Mouse (Mus musculus) heart, embryonic 12.5 days (tissue): ENCODE results near the gene Pigs. TPM values are rescaled to one million over a fixed set of nuclear protein-coding genes. Genes with fewer than 3 reads are reported as not detected.

Experiments
- ATAC-seq: fragments of 200-750 bp; cut with Nextera tagmentation; 2 replicates; pipeline ENCODE4 v1.8.0; 2017; ENCODE audit warnings: moderate TSS enrichment, moderate library complexity; ENCODE audit not compliant: insufficient number of reproducible peaks, low FRiP score
- H3K27ac ChIP-seq: fragments of 300-500 bp; sonication (generic); 2 replicates; pipeline ENCODE4 v1.5.1; 2016; ENCODE audit warnings: mild to moderate bottlenecking, moderate library complexity; ENCODE audit not compliant: poor library complexity, severe bottlenecking
- H3K27me3 ChIP-seq: fragments of 300-500 bp; sonication (generic); replicated peaks from 2 replicates; pipeline ENCODE4 v1.6.1; 2016; ENCODE audit warnings: mild to moderate bottlenecking, moderate library complexity
- H3K36me3 ChIP-seq: fragments of 300-500 bp; sonication (generic); 2 replicates; pipeline ENCODE4 v1.6.1; 2016; ENCODE audit warnings: mild to moderate bottlenecking, moderate library complexity
- H3K4me1 ChIP-seq: fragments of 300-500 bp; sonication (generic); replicated peaks from 2 replicates; pipeline ENCODE4 v1.6.1; 2016; ENCODE audit warnings: mild to moderate bottlenecking
- H3K4me2 ChIP-seq: fragments of 300-500 bp; sonication (generic); 2 replicates; pipeline ENCODE4 v1.6.1; 2016; ENCODE audit warnings: mild to moderate bottlenecking, moderate library complexity
- H3K4me3 ChIP-seq: fragments of 300-500 bp; sonication (generic); 2 replicates; pipeline ENCODE4 v1.5.1; 2016; ENCODE audit warnings: mild to moderate bottlenecking
- H3K9ac ChIP-seq: fragments of 300-500 bp; sonication (generic); 2 replicates; pipeline ENCODE4 v1.6.1; 2016; ENCODE audit warnings: mild to moderate bottlenecking, moderate library complexity
- H3K9me3 ChIP-seq: fragments of 300-500 bp; sonication (generic); replicated peaks from 2 replicates; pipeline ENCODE4 v1.6.1; 2016; ENCODE audit warnings: mild to moderate bottlenecking, moderate library complexity
- WGBS: fragments of 180-500 bp; shearing (Covaris S2); methylation state at CpG from one replicate; pipeline ENCODE4 v1.1.7; 2016; 5-methylcytosine and 5-hydroxymethylcytosine counted together
- polyA plus RNA-seq: library from polyadenylated mRNA; unstranded; fragments of >200 nt; fragmentation: Nextera tagmentation; extraction: Ambion mirVana; gene quantifications from 2 replicates; pipeline ENCODE4 v1.2.1, GENCODE M21; 2016

The Pigs gene
- polyA plus RNA-seq, 1 experiment from 2014 or later: 75.6 TPM

DNA sequence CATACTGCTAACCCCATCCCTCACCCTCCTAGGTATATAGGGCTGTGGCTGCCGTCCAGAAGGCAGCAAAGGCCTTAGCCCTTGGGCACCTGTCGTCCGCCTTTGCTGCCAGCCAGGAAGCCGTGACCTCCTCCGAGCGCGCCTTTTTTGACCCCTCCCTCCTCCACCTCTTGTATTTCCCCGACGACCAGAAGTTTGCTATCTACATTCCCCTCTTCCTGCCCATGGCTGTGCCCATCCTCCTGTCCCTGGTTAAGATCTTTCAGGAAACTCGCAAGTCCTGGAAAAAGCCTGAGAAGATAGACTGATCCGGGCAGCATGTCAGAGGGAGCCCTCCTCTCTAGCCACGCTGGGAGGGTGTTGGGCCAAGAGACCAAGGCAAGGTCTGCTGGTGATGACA, 13.5 kb downstream of the Pigs start:
- H3K4me2 ChIP-seq: no peak overlapping the region
- no peak overlapping the region for H3K4me3 ChIP-seq
- peaks cover 30% of the 10 kb centered on the region for H3K36me3 ChIP-seq
- no peak overlapping the region for H3K27ac ChIP-seq
- no peaks in the 10 kb centered on the region for H3K27me3 ChIP-seq
- WGBS: 60% methylated on average over 12 of the region's 12 CpGs
- no peaks in the 10 kb centered on the region for H3K9me3 ChIP-seq
- no peak for ATAC-seq
- H3K4me1 ChIP-seq: peaks cover 39% of the 10 kb centered on the region
- no peak overlapping the region for H3K9ac ChIP-seq

GRCm38 (mm10) chr11:78343381-78344327, 15.4 kb downstream of the Pigs start, which contains the start of gene Unc119:
Unc119 (plus strand) TSS chr11:78343482.
- Histone ChIP-seq H3K9ac (peak within 1 kb of the TSS; percentile 89), H3K4me2 (peak within 1 kb of the TSS; percentile 93)

DNA sequence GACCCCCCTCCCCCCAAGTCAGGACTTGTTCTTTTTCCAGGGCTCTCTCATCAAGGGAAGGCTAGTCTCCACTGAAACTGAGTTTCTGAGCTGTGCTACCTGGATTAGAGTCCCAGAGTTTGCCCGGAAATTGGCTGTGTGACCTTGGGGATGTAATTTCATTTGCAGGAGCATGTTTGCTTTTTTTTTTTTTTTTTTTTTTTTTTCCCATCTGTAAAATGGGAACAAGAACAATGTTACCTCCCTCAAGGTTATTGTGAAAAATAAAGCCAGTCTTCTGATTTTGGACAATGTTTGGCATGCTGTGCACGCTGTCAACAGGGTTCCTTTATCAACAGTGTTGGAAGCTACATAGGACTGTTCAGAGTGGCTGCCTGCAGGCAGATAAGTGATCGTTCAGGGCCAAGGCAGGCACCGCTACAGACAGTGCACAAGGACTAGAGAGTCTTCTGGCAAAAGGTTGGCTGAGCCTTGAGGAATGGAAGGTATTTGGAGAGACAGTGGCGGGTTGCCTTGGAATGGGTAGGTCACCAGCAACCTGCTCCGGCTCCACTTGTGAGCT, 16.2 kb downstream of the Pigs start:
- no peaks in the 10 kb centered on the region for H3K9me3 ChIP-seq
- peak overlapping the region; percentile 73 for H3K27ac ChIP-seq
- peaks cover 24% of the 10 kb centered on the region for H3K36me3 ChIP-seq
- H3K4me1 ChIP-seq: peaks cover 46% of the 10 kb centered on the region
- H3K9ac ChIP-seq: peak overlapping the region; percentile 89
- 31% methylated on average over 6 of the region's 6 CpGs for WGBS
- H3K27me3 ChIP-seq: no peaks in the 10 kb centered on the region
- H3K4me3 ChIP-seq: peak overlapping the region; percentile 82
- peak overlapping the region; percentile 93 for H3K4me2 ChIP-seq
- no peak for ATAC-seq

More at GRCm38 (mm10) chr11:78343381-78344327, 15.4 kb downstream of the Pigs start, which contains the start of gene Unc119:
- Histone ChIP-seq H3K4me3 (peak within 1 kb of the TSS; percentile 82), H3K4me1 (peaks cover 41% of the 10 kb centered on the region), H3K27ac (peak within 1 kb of the TSS; percentile 73), H3K9me3 (no peaks in the 10 kb centered on the region), H3K27me3 (no peaks in the 10 kb centered on the region), H3K36me3 (peaks cover 27% of the 10 kb centered on the region)
- under 1% methylated on average over 64 of the region's 66 CpGs for WGBS
- ATAC-seq: peak; percentile 88

- ATAC-seq: no peak
- H3K36me3 ChIP-seq: peaks cover 18% of the 10 kb centered on the region
- H3K9ac ChIP-seq: peak overlapping the region; percentile 35
- peaks cover 53% of the 10 kb centered on the region for H3K4me1 ChIP-seq
- peak overlapping the region; percentile 73 for H3K27ac ChIP-seq
- WGBS: 24% methylated on average over 8 of the region's 8 CpGs
- no peaks in the 10 kb centered on the region for H3K9me3 ChIP-seq
- H3K4me2 ChIP-seq: peak overlapping the region; percentile 93
- H3K4me3 ChIP-seq: peak overlapping the region; percentile 9; the same call in 1 of the 2 replicates
- H3K27me3 ChIP-seq: no peaks in the 10 kb centered on the region
Observed at GRCm38 (mm10) chr11:78344890-78345715, 16.9 kb downstream of the Pigs start.

GRCm38 (mm10) chr11:78345801-78346200, 17.6 kb downstream of the Pigs start:
- no peaks in the 10 kb centered on the region for H3K9me3 ChIP-seq
- no peak for ATAC-seq
- no peak overlapping the region for H3K4me3 ChIP-seq
- peaks cover 54% of the 10 kb centered on the region for H3K4me1 ChIP-seq
- H3K9ac ChIP-seq: peak overlapping the region; percentile 35
- WGBS: 61% methylated on average over 7 of the region's 7 CpGs
- peak overlapping the region; percentile 93; the same call in 1 of the 2 replicates for H3K4me2 ChIP-seq
- peak overlapping the region; percentile 73; the same call in 1 of the 2 replicates for H3K27ac ChIP-seq
- no peaks in the 10 kb centered on the region for H3K27me3 ChIP-seq
- peaks cover 16% of the 10 kb centered on the region for H3K36me3 ChIP-seq

- no peaks in the 10 kb centered on the region for H3K27me3 ChIP-seq
- H3K27ac ChIP-seq: no peak overlapping the region
- H3K4me3 ChIP-seq: no peak overlapping the region
- peaks cover 16% of the 10 kb centered on the region for H3K36me3 ChIP-seq
- no peak overlapping the region for H3K4me2 ChIP-seq
- peaks cover 52% of the 10 kb centered on the region for H3K4me1 ChIP-seq
- WGBS: 83% methylated on average over 6 of the region's 6 CpGs
- no peak for ATAC-seq
- no peak overlapping the region for H3K9ac ChIP-seq
- H3K9me3 ChIP-seq: no peaks in the 10 kb centered on the region
Observed at GRCm38 (mm10) chr11:78346326-78347069, 18.3 kb downstream of the Pigs start.

DNA sequence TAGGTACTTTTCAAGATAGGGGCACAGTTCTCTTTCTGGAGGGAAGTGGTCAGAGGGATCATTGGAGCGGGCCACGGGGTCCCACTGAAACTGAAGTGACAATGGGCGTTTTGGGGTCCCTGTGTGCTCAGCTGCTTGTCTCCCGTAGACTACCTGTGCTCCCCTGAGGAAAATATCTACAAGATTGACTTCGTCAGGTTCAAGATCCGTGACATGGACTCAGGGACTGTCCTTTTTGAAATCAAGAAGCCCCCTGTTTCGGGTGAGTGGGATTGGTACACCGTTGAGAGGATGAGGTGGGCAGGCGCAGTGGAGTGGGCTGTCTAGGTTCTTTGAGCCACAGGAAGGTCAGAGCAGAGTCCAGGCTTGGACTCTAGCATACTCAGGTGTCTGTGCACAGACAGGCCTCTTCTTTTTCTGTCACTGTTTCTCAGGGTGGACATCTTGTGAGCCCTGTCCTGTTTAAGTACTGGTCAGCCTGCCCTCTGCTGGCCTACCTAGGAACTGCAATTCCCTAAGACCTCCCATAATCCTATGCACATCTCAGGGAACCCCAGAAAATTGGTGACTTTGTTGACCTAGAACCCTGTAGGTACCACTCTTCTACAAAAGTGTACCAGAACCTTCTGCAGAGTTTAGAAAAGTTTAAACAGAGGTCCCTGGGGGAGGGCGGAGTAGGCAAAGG, 19.0 kb downstream of the Pigs start:
- no peak for ATAC-seq
- Histone ChIP-seq H3K27ac (no peak overlapping the region), H3K4me2 (no peak overlapping the region), H3K9me3 (no peaks in the 10 kb centered on the region), H3K27me3 (no peaks in the 10 kb centered on the region), H3K4me3 (no peak overlapping the region), H3K4me1 (peaks cover 48% of the 10 kb centered on the region), H3K9ac (no peak overlapping the region), H3K36me3 (peaks cover 16% of the 10 kb centered on the region)
- WGBS: 86% methylated on average over 10 of the region's 10 CpGs

DNA sequence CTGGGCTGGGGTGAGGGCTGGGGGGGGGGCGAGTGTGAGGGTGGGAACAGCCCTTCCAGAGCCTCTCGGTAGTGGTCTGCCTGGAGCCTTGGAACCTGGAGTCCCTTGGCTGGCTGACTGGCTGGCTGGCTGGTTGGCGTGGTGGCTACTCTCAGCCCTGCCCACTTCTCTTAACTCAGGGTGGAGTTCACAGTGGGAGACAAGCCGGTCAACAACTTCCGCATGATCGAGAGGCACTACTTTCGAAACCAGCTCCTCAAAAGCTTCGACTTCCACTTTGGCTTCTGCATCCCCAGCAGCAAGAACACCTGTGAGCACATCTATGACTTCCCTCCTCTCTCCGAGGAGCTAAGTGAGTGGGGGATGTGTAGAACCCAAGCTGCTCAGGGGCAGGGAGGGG, 19.7 kb downstream of the Pigs start:
- H3K27me3 ChIP-seq: no peaks in the 10 kb centered on the region
- ATAC-seq: no peak
- peaks cover 16% of the 10 kb centered on the region for H3K36me3 ChIP-seq
- no peak overlapping the region for H3K27ac ChIP-seq
- no peaks in the 10 kb centered on the region for H3K9me3 ChIP-seq
- no peak overlapping the region for H3K9ac ChIP-seq
- 77% methylated on average over 9 of the region's 9 CpGs for WGBS
- peaks cover 46% of the 10 kb centered on the region for H3K4me1 ChIP-seq
- H3K4me2 ChIP-seq: no peak overlapping the region
- no peak overlapping the region for H3K4me3 ChIP-seq

DNA sequence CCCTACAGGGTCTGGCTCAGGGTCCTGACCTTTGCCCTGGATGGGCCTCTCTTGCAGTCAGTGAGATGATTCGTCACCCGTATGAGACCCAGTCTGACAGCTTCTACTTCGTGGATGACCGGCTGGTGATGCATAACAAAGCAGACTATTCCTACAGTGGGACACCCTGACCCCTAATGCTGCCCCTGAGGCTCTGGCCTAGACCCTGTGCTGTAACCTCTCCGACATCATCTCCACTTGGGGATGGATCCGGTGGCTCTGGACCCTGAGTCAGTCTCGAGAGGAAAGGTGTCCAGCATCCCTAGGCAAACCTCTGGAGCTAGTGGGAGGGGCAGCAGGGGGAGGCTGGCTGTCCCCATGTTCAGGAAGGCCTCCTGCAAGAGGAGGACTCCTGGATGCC, 20.3 kb downstream of the Pigs start:
- 54% methylated on average over 7 of the region's 7 CpGs for WGBS
- Histone ChIP-seq H3K27me3 (no peaks in the 10 kb centered on the region), H3K4me1 (peaks cover 44% of the 10 kb centered on the region), H3K27ac (no peak overlapping the region), H3K9me3 (no peaks in the 10 kb centered on the region), H3K4me3 (no peak overlapping the region), H3K4me2 (no peak overlapping the region), H3K9ac (no peak overlapping the region), H3K36me3 (peaks cover 16% of the 10 kb centered on the region)
- ATAC-seq: no peak
